Mouse (Mus musculus) cerebellum, adult 2 months (tissue): Measurements from ENCODE around the gene A630073D07Rik. TPM values are rescaled to one million over a fixed set of nuclear protein-coding genes. Genes with fewer than 3 reads are reported as not detected.
"Not testable (repeated sequence)": the region's sequence is repeated elsewhere in the genome, so short reads cannot be mapped to it uniquely, and the experiment has no call there.

ENCODE experiments used
- DNase-seq, 2 experiments: peaks; one replicate each; pipeline ENCODE4 v3.0.0; 2021
- H3K27ac ChIP-seq: fragments of 200-500 bp; 2 replicates; pipeline ENCODE4 v1.5.1; 2012; ENCODE audit warnings: low read length, control low read depth, inconsistent platforms; ENCODE audit not compliant: insufficient read depth
- H3K27me3 ChIP-seq: fragments of 200-500 bp; 2 replicates; pipeline ENCODE4 v1.6.1; 2012; ENCODE audit warnings: inconsistent platforms, mild to moderate bottlenecking, low read length, moderate library complexity; ENCODE audit not compliant: control insufficient read depth, insufficient read depth
- H3K4me1 ChIP-seq: fragments of 200-500 bp; 2 replicates; pipeline ENCODE4 v1.6.1; 2011; ENCODE audit warnings: low read length; ENCODE audit not compliant: control insufficient read depth, insufficient read depth
- H3K4me3 ChIP-seq: fragments of 200-500 bp; replicated peaks from 2 replicates; pipeline ENCODE3; 2011; ENCODE audit warnings: mild to moderate bottlenecking, low read depth, low read length, control low read depth; ENCODE audit not compliant: insufficient read depth
- CTCF ChIP-seq: fragments of 200-500 bp; IDR thresholded peaks from 2 replicates; pipeline ENCODE4 v1.5.1; 2011; ENCODE audit warnings: low read depth, mild to moderate bottlenecking, control low read depth, low read length, moderate library complexity, borderline replicate concordance; ENCODE audit not compliant: insufficient read depth
- POLR2A ChIP-seq: fragments of 200-500 bp; IDR thresholded peaks from 2 replicates; pipeline ENCODE4 v1.6.1; 2011; ENCODE audit warnings: low read length, control low read depth, borderline replicate concordance; ENCODE audit not compliant: insufficient read depth
- WGBS: fragments of 180-500 bp; shearing (Covaris S2); methylation state at CpG from one replicate; pipeline ENCODE4 v1.1.7; 2018; 5-methylcytosine and 5-hydroxymethylcytosine counted together
- polyA plus RNA-seq: library from polyadenylated mRNA; depleted of rRNA; stranded (reverse); fragments of >200 nt; gene quantifications from 2 replicates; pipeline ENCODE4 v1.2.3, GENCODE M21; 2012; rRNA removed

Gene A630073D07Rik
- polyA plus RNA-seq, result not detected in 2 replicates

GRCm38 (mm10) chr6:132651426-132651825, at the start of gene A630073D07Rik:
TSS of gene A630073D07Rik (minus strand) at chr6:132651526.
- no peak for DNase-seq
- H3K4me3 ChIP-seq, result no peak within 1 kb of the TSS
- H3K4me1 ChIP-seq, result no peaks in the 10 kb centered on the region
- 78% methylated on average over 1 of the region's 1 CpGs for WGBS
- H3K27ac ChIP-seq, result no peak within 1 kb of the TSS
- no peaks in the 10 kb centered on the region for H3K27me3 ChIP-seq
- TF ChIP-seq CTCF (no peak), POLR2A (no peak)

DNA sequence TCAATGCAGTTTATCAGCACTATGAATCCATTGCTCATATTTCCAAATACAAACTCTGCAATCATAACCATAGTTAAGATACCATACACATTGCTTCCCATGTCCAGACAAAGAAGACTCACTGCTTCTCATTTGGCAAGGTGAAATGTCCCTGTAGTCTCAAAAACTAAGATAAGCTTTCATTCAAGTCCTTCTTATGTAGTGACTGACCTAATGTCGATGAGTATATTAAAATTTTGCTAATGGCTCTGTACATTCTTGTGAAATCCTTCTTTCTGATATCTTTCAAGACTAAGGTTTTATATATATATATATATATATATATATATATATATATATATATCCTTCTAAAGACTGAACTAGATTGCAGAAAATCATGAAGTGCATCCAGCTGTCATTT, 49.6 kb upstream of the A630073D07Rik start, which contains the start of gene Tas2r121:
Tas2r121 (minus strand) TSS at position 101 of the 400 bp plus-strand sequence.
- Histone ChIP-seq H3K27ac (no peak within 1 kb of the TSS), H3K27me3 (no peaks in the 10 kb centered on the region), H3K4me1 (no peaks in the 10 kb centered on the region), H3K4me3 (no peak within 1 kb of the TSS)
- 59% methylated on average over 1 of the region's 1 CpGs for WGBS
- DNase-seq, result no peak
- TF ChIP-seq CTCF, result no peak
- TF ChIP-seq POLR2A, result no peak

GRCm38 (mm10) chr6:132691596-132691995, 40.3 kb upstream of the A630073D07Rik start:
- WGBS, result 78% methylated on average over 7 of the region's 7 CpGs
- H3K27me3 ChIP-seq, H3K27ac ChIP-seq, H3K4me3 ChIP-seq, DNase-seq, H3K4me1 ChIP-seq: not testable (repeated sequence)

GRCm38 (mm10) chr6:132656653-132657052, 5.3 kb upstream of the A630073D07Rik start, which contains the start of gene Tas2r120:
TSS of gene Tas2r120 (plus strand) at chr6:132656953.
- Histone ChIP-seq H3K4me1 (no peaks in the 10 kb centered on the region), H3K4me3 (no peak within 1 kb of the TSS), H3K27ac (no peak within 1 kb of the TSS), H3K27me3 (no peaks in the 10 kb centered on the region)
- no peak for TF ChIP-seq CTCF
- TF ChIP-seq POLR2A, result no peak
- DNase-seq, result no peak

DNA sequence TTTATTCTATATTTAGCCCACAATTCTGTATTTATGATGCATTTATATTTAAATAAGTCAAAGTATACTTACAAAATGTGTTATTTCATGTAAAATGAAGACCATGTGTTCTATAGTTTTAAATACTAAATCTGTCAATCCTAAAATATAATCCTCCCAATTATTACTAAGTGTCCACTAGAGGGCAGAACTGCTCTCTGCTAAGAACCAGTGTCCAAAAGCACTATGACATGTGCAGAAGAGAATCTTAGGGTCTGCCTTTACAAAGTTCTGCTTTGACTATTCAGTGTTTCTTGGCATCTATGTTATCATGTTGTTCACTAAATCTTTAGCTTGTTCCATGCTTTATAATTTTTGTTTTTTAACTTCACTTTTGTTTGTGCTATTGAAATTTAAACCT, 1.9 kb downstream of the A630073D07Rik start:
- no peaks in the 10 kb centered on the region; the same call in 1 of the 2 replicates for H3K27me3 ChIP-seq
- TF ChIP-seq CTCF, result no peak
- no peak for TF ChIP-seq POLR2A
- H3K27ac ChIP-seq, result no peak overlapping the region
- no peaks in the 10 kb centered on the region for H3K4me1 ChIP-seq
- DNase-seq, result no peak
- no peak overlapping the region for H3K4me3 ChIP-seq

DNA sequence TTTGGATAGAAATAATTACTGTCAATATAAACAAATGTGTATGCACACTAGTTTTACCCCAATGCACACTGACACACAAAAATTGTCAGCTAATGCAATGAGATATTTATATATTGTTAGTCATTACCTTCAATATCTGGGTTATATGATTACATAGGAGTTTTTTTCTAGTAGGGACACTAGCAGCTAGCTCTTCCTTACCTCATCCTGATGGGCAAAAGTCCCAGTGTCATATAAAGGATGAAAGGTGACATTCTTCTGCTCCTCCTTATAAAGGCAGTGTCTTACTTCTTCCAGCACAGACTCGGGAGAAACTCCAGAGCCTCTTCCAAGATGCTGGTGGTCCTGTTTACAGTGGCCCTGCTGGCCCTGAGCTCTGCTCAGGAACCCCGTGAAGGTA, 55.7 kb downstream of the A630073D07Rik start, which contains the start of gene Prp2:
Prp2 (plus strand) TSS at position 301 of the 400 bp plus-strand sequence.
- not testable (repeated sequence) for H3K27me3 ChIP-seq, H3K4me3 ChIP-seq, H3K4me1 ChIP-seq, H3K27ac ChIP-seq, DNase-seq
- WGBS, result 55% methylated on average over 2 of the region's 2 CpGs

Other genes starting within 250 kb of the A630073D07Rik start
- gene Prh1, start 81.7 kb downstream of the A630073D07Rik start, polyA plus RNA-seq, result not detected in 2 replicates
- not detected in 2 replicates for gene Prp2, start 55.6 kb downstream of the A630073D07Rik start, polyA plus RNA-seq
- gene Tas2r120, start 5.4 kb upstream of the A630073D07Rik start, polyA plus RNA-seq, result not detected in 2 replicates
- not detected in 2 replicates for gene Tas2r121, start 49.5 kb upstream of the A630073D07Rik start, polyA plus RNA-seq
- gene Tas2r122, start 60.4 kb upstream of the A630073D07Rik start, polyA plus RNA-seq, result not detected in 2 replicates
- gene Tas2r115, start 86.5 kb upstream of the A630073D07Rik start, polyA plus RNA-seq, result not detected in 2 replicates
- gene Tas2r124, start 103.2 kb upstream of the A630073D07Rik start, polyA plus RNA-seq, result not detected in 2 replicates
- not detected in 2 replicates for gene Tas2r102, start 110.6 kb upstream of the A630073D07Rik start, polyA plus RNA-seq
- not detected in 2 replicates for gene Tas2r136, start 126.6 kb upstream of the A630073D07Rik start, polyA plus RNA-seq
- gene Tas2r117, start 151.3 kb upstream of the A630073D07Rik start, polyA plus RNA-seq, result not detected in 2 replicates
- not detected in 2 replicates for gene Tas2r123, start 195.6 kb upstream of the A630073D07Rik start, polyA plus RNA-seq
- gene Tas2r116, start 203.9 kb upstream of the A630073D07Rik start, polyA plus RNA-seq, result not detected in 2 replicates
- not detected in 2 replicates for gene Tas2r110, start 216.5 kb upstream of the A630073D07Rik start, polyA plus RNA-seq
- not detected in 2 replicates for gene Tas2r113, start 241.5 kb upstream of the A630073D07Rik start, polyA plus RNA-seq